Mouse (Mus musculus) testis, postnatal 10 days (tissue): ENCODE results near the gene Hdhd5.

ENCODE experiments used
- DNase-seq: peaks from one replicate; pipeline ENCODE4 v3.0.0; 2021; ENCODE audit warnings: low spot score

The Hdhd5 gene

GRCm38 (mm10) chr6:120531020-120531965, at the start of gene Hdhd5:
TSS of gene Hdhd5 (minus strand) at chr6:120531319.
- peak; percentile 97 for DNase-seq

- DNase-seq = no peak
These were observed 49.5 kb upstream of the Hdhd5 start for GRCm38 (mm10) chr6:120580713-120581015.

- peak; percentile 45 for DNase-seq
These were observed 49.0 kb upstream of the Hdhd5 start for GRCm38 (mm10) chr6:120579831-120580712.

GRCm38 (mm10) chr6:120579110-120579830, 48.2 kb upstream of the Hdhd5 start:
- peak; percentile 45 for DNase-seq

GRCm38 (mm10) chr6:120578471-120578870, 47.4 kb upstream of the Hdhd5 start:
- DNase-seq = no peak

GRCm38 (mm10) chr6:120572372-120572771, 41.3 kb upstream of the Hdhd5 start:
- no peak for DNase-seq

GRCm38 (mm10) chr6:120568257-120568656, 37.1 kb upstream of the Hdhd5 start:
- DNase-seq = no peak

- DNase-seq = no peak
These were observed 36.1 kb upstream of the Hdhd5 start for GRCm38 (mm10) chr6:120566911-120567909.

- DNase-seq = no peak
These were observed 25.5 kb upstream of the Hdhd5 start for GRCm38 (mm10) chr6:120556641-120557040.

- no peak for DNase-seq
These were observed 25.0 kb upstream of the Hdhd5 start for GRCm38 (mm10) chr6:120555983-120556567.

GRCm38 (mm10) chr6:120555152-120555551, 24.0 kb upstream of the Hdhd5 start:
- no peak for DNase-seq

GRCm38 (mm10) chr6:120550173-120550572, 19.1 kb upstream of the Hdhd5 start:
- no peak for DNase-seq

GRCm38 (mm10) chr6:120548581-120548980, 17.5 kb upstream of the Hdhd5 start:
- no peak for DNase-seq

GRCm38 (mm10) chr6:120546973-120547372, 15.9 kb upstream of the Hdhd5 start:
- DNase-seq = no peak

- no peak for DNase-seq
These were observed 15.2 kb upstream of the Hdhd5 start for GRCm38 (mm10) chr6:120546292-120546691.

- DNase-seq = no peak
These were observed 10.9 kb upstream of the Hdhd5 start for GRCm38 (mm10) chr6:120542061-120542460.

- DNase-seq = no peak
These were observed 10.3 kb upstream of the Hdhd5 start for GRCm38 (mm10) chr6:120541386-120541785.

GRCm38 (mm10) chr6:120539781-120540231, 8.7 kb upstream of the Hdhd5 start:
- DNase-seq = no peak

GRCm38 (mm10) chr6:120539132-120539759, 8.1 kb upstream of the Hdhd5 start:
- DNase-seq = peak; percentile 79

GRCm38 (mm10) chr6:120536337-120536736, 5.2 kb upstream of the Hdhd5 start:
- no peak for DNase-seq
